Comparison of ENCODE assay signal across 8 mouse cellular contexts in the genomic region with DNA sequence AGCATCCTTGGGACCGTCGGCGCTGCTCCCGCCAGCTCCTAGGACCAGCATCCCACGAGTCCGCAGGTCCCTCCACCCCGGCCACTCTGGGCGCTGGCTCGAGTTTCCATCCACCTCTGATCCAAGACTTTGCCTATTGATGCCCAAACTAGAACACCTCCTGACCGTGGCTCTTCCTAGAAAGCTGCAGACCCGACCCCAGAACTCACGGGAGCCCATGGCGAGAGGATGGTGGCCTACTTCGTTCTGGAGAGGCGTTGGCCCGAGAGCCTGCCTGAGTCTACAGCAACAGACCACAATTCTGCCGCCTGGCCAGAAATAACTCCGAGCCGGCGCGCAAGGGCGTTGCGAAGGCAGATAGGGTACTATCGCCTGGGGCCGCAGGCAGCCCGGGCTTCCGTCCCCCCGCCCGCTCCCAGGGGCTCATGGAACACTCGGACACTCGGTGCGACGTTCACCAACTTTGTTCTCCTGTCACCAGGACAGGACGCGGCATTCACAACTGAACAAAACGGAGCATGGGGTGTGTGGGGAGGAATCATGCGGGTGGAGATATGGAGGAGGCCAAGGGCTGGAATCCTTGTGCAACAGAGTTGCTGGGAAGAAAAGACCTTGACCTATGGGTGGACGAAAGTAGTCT. TPM values are rescaled to one million over a fixed set of nuclear protein-coding genes. Genes with fewer than 3 reads are reported as not detected.
DNase-seq lines count a peak whose midpoint lies in the region; ATAC-seq lines count a peak whose summit lies in the region.

No protein-coding gene starts in this region.

- H3K27ac ChIP-seq in forebrain, embryonic 15.5 days (replicated peaks) = no peak overlapping the region
- no peak overlapping the region for H3K27ac ChIP-seq in neural tube, embryonic 13.5 days (replicated peaks)

- peak overlapping the region; percentile 33 for H3K9ac ChIP-seq in forebrain, embryonic 15.5 days (replicated peaks)
- peak overlapping the region; percentile 58 for H3K9ac ChIP-seq in neural tube, embryonic 13.5 days

- peaks cover 35% of the 10 kb centered on the region for H3K4me1 ChIP-seq in forebrain, embryonic 15.5 days
- H3K4me1 ChIP-seq in neural tube, embryonic 13.5 days (replicated peaks) = peaks cover 36% of the 10 kb centered on the region

- no peaks in the 10 kb centered on the region for H3K9me3 ChIP-seq in forebrain, embryonic 15.5 days
- H3K9me3 ChIP-seq in neural tube, embryonic 13.5 days = no peaks in the 10 kb centered on the region

- H3K4me3 ChIP-seq in forebrain, embryonic 15.5 days = peak overlapping the region; percentile 41
- peak overlapping the region; percentile 37 for H3K4me3 ChIP-seq in neural tube, embryonic 13.5 days

- no peak for ATAC-seq in forebrain, embryonic 15.5 days (replicated peaks)
- ATAC-seq in neural tube, embryonic 13.5 days (ENCODE audit: low read depth) = no peak

- WGBS in forebrain, embryonic 15.5 days = 8% methylated on average over 38 of the region's 38 CpGs
- 3% methylated on average over 38 of the region's 38 CpGs for WGBS in neural tube, embryonic 13.5 days

- peak overlapping the region; percentile 70 for H3K4me2 ChIP-seq in forebrain, embryonic 15.5 days (replicated peaks)
- peak overlapping the region; percentile 63 for H3K4me2 ChIP-seq in neural tube, embryonic 13.5 days

- peaks cover 79% of the 10 kb centered on the region for H3K27me3 ChIP-seq in forebrain, embryonic 15.5 days
- peaks cover 93% of the 10 kb centered on the region for H3K27me3 ChIP-seq in neural tube, embryonic 13.5 days

- peaks cover 40% of the 10 kb centered on the region for H3K36me3 ChIP-seq in forebrain, embryonic 15.5 days
- peaks cover 50% of the 10 kb centered on the region for H3K36me3 ChIP-seq in neural tube, embryonic 13.5 days

- DNase-seq in cerebellum, adult 11 months = peak; percentile 32
- no peak for DNase-seq in cerebellum, postnatal 4 days (ENCODE audit: low spot score in 2 of 2)
- peak; percentile 14 for DNase-seq in Muller cell, postnatal 12 days (ENCODE audit: inconsistent ontology term)
- DNase-seq in layer of hippocampus, postnatal 10 days (ENCODE audit: low spot score in 2 of 2) = peak; percentile 48 to 56
- DNase-seq in urinary bladder, postnatal 14 days (ENCODE audit: low spot score) = no peak
- no peak for DNase-seq in thymus, adult 18-20 months

RNA-seq across cellular contexts. Expression of gene Gp1bb, which starts 0.7 kb away (rescaled TPM):
- polyA plus RNA-seq in forebrain, embryonic 15.5 days (2015; fragmentation: Nextera tagmentation; extraction: Ambion mirVana) = 9.7 and 10.1 TPM in 2 replicates
- total RNA-seq in layer of hippocampus, postnatal 10 days (2021) = 1 to 10 TPM; 4.9 to 5.4 TPM
- polyA plus RNA-seq in neural tube, embryonic 13.5 days (2015; fragmentation: Nextera tagmentation; extraction: Ambion mirVana) = 9.5 and 13.6 TPM in 2 replicates

RNA-seq across cellular contexts. Expression of gene Gm49601, which starts 4.7 kb away (rescaled TPM):
- polyA plus RNA-seq in forebrain, embryonic 15.5 days (2015; fragmentation: Nextera tagmentation; extraction: Ambion mirVana) = 20.5 and 22.0 TPM in 2 replicates
- total RNA-seq in layer of hippocampus, postnatal 10 days (2021) = 10 to 100 TPM; 84.8 to 98.2 TPM
- polyA plus RNA-seq in neural tube, embryonic 13.5 days (2015; fragmentation: Nextera tagmentation; extraction: Ambion mirVana) = 14.1 and 19.2 TPM in 2 replicates

RNA-seq across cellular contexts. Expression of gene Sept5, which starts 8.3 kb away (rescaled TPM):
- 194 and 203 TPM in 2 replicates for polyA plus RNA-seq in forebrain, embryonic 15.5 days (2015; fragmentation: Nextera tagmentation; extraction: Ambion mirVana)
- total RNA-seq in layer of hippocampus, postnatal 10 days (2021) = 100 to 1,000 TPM; 543 to 588 TPM
- polyA plus RNA-seq in neural tube, embryonic 13.5 days (2015; fragmentation: Nextera tagmentation; extraction: Ambion mirVana) = 163 and 189 TPM in 2 replicates

RNA-seq across cellular contexts. Expression of gene Tbx1, which starts 31.0 kb away (rescaled TPM):
- 0.70 and 0.93 TPM in 2 replicates for polyA plus RNA-seq in forebrain, embryonic 15.5 days (2015; fragmentation: Nextera tagmentation; extraction: Ambion mirVana)
- 1 to 10 TPM; 1.9 to 2.7 TPM for total RNA-seq in layer of hippocampus, postnatal 10 days (2021)
- 1.5 and 2.2 TPM in 2 replicates for polyA plus RNA-seq in neural tube, embryonic 13.5 days (2015; fragmentation: Nextera tagmentation; extraction: Ambion mirVana)

Comparison
In these comparisons a context has a peak if more than half of its experiments do, and no peak if none do; other contexts are left out.
1. DNase-seq: peak in cerebellum, adult 11 months (single experiment), Muller cell, postnatal 12 days (single experiment) and layer of hippocampus, postnatal 10 days (2 of 2); none in cerebellum, postnatal 4 days (0 of 2), urinary bladder, postnatal 14 days (single experiment) and thymus, adult 18-20 months (0 of 2).